In the genomic region with DNA sequence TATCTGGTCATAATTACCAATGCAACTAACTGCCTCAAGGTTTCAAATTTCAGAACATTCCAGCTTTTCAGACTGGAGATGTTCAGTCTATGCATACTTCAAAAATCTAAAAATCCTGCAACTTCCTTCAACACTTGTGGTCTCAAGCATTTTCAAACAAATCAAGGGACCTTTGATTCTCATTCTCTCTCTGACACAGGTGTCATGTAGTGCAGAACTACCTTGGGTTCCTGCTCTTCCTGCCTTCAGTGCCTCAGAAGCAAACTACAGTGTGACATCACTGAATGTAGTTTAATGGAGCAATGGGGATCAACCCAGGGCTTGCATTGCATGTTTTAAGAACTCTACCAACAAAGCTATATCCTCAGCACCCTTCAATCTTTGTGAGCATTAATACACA, we compare ENCODE assay signal across 21 mouse cellular contexts. TPM values are rescaled to one million over a fixed set of nuclear protein-coding genes. Genes with fewer than 3 reads are reported as not detected.
DNase-seq lines count a peak whose midpoint lies in the region; ATAC-seq lines count a peak whose summit lies in the region.
"Had no signal": no experiment of that assay in that cellular context is flagged by ENCODE, and none has a peak within 500 bp of the region (broad histone marks: within the 10 kb centered on the region; RNA-seq: fewer than 3 reads in every experiment).

No protein-coding gene starts in this region.

- no peaks in the 10 kb centered on the region for H3K27me3 ChIP-seq in heart, embryonic 10.5 days (ENCODE audit: insufficient read depth, poor library complexity, severe bottlenecking)
- no peaks in the 10 kb centered on the region for H3K27me3 ChIP-seq in heart, embryonic 16.5 days (ENCODE audit: control insufficient read depth, insufficient read depth, low read length)
- H3K27me3 ChIP-seq: forebrain, embryonic 15.5 days; kidney, embryonic 15.5 days; limb, embryonic 12.5 days; neural tube, embryonic 15.5 days had no signal

- no peak for ATAC-seq in heart, embryonic 16.5 days (replicated peaks; ENCODE audit: extremely low read depth, insufficient read depth, low FRiP score)
- ATAC-seq: forebrain, embryonic 15.5 days; hindbrain, postnatal 0 days; intestine, embryonic 16.5 days; lung, postnatal 0 days had no signal

- no peak overlapping the region for H3K27ac ChIP-seq in heart, embryonic 10.5 days
- peak overlapping the region; percentile 56; the same call in 1 of the 2 replicates for H3K27ac ChIP-seq in heart, embryonic 16.5 days (ENCODE audit: low read length)
- H3K27ac ChIP-seq: forebrain, embryonic 15.5 days; hindbrain, postnatal 0 days; kidney, embryonic 15.5 days; limb, embryonic 12.5 days; macrophage; neural tube, embryonic 15.5 days had no signal

- H3K4me2 ChIP-seq in heart, embryonic 16.5 days (ENCODE audit: low read depth, low read length): no peak overlapping the region
- H3K4me2 ChIP-seq: forebrain, embryonic 15.5 days; kidney, embryonic 15.5 days; limb, embryonic 12.5 days; neural tube, embryonic 15.5 days had no signal

- no peaks in the 10 kb centered on the region for H3K9me3 ChIP-seq in heart, embryonic 10.5 days
- H3K9me3 ChIP-seq in heart, embryonic 16.5 days (replicated peaks; ENCODE audit: control insufficient read depth, low read length): no peaks in the 10 kb centered on the region
- H3K9me3 ChIP-seq: forebrain, embryonic 15.5 days; kidney, embryonic 15.5 days; limb, embryonic 12.5 days; neural tube, embryonic 15.5 days had no signal

- H3K36me3 ChIP-seq in heart, embryonic 10.5 days: 0 out of 2 replicates have a peak, but pooled peaks cover 4% of the 10 kb centered on the region
- H3K36me3 ChIP-seq in heart, embryonic 16.5 days (ENCODE audit: control insufficient read depth, insufficient read depth): no peaks in the 10 kb centered on the region
- H3K36me3 ChIP-seq: forebrain, embryonic 15.5 days; kidney, embryonic 15.5 days; limb, embryonic 12.5 days; neural tube, embryonic 15.5 days had no signal

- peak; percentile 56 for DNase-seq in heart, adult 11 months
- no peak for DNase-seq in heart, embryonic 10.5 days (ENCODE audit: low spot score)
- no peak for DNase-seq in heart, adult 8-10 months (ENCODE audit: low spot score)
- peak; percentile 23 for DNase-seq in thymus, postnatal 14 days
- no peak for DNase-seq in thymus, postnatal 4 days
- DNase-seq in spleen, postnatal 36 days (ENCODE audit: low spot score in 2 of 2): no peak
- DNase-seq: adrenal gland, postnatal 25 days; cerebellum, adult 8-10 months; kidney, postnatal 4 days; right cerebral cortex, adult 18-20 months; right cerebral cortex, postnatal 4 days; thymus, adult 18-20 months had no signal

- no peak overlapping the region for H3K9ac ChIP-seq in heart, embryonic 16.5 days (ENCODE audit: low read length)
- H3K9ac ChIP-seq: forebrain, embryonic 15.5 days; kidney, embryonic 15.5 days; limb, embryonic 12.5 days; neural tube, embryonic 15.5 days had no signal

- no peak overlapping the region for H3K4me3 ChIP-seq in heart, embryonic 10.5 days
- no peak overlapping the region for H3K4me3 ChIP-seq in heart, embryonic 16.5 days (ENCODE audit: low read length)
- H3K4me3 ChIP-seq: forebrain, embryonic 15.5 days; kidney, embryonic 15.5 days; limb, embryonic 12.5 days; neural tube, embryonic 15.5 days had no signal

- H3K4me1 ChIP-seq in heart, embryonic 10.5 days: peaks cover 29% of the 10 kb centered on the region
- peaks cover 25% of the 10 kb centered on the region for H3K4me1 ChIP-seq in heart, embryonic 16.5 days (ENCODE audit: control insufficient read depth, insufficient read depth, low read length)

RNA-seq across cellular contexts. Expression of a gene that starts 4.8 kb away (rescaled TPM):
- polyA plus RNA-seq in heart, embryonic 10.5 days (2016; fragmentation: Nextera tagmentation; extraction: Ambion mirVana): 207 and 210 TPM in 2 replicates
- 122 and 125 TPM in 2 replicates for polyA plus RNA-seq in heart, embryonic 16.5 days (2015; fragmentation: Nextera tagmentation; extraction: Ambion mirVana)
- 10 to 100 TPM; 55.3 to 63.0 (median 57.9) TPM for total RNA-seq in heart, adult 8-10 months (2022)

RNA-seq across cellular contexts. Expression of a gene that starts 35.1 kb away (rescaled TPM):
- 0.68 and 0.99 TPM in 2 replicates for polyA plus RNA-seq in heart, embryonic 10.5 days (2016; fragmentation: Nextera tagmentation; extraction: Ambion mirVana)
- 1.2 and 1.4 TPM in 2 replicates for polyA plus RNA-seq in heart, embryonic 16.5 days (2015; fragmentation: Nextera tagmentation; extraction: Ambion mirVana)
- total RNA-seq in heart, adult 8-10 months (2022): 1 to 10 TPM; 4.2 to 6.9 (median 5.6) TPM

RNA-seq across cellular contexts. Expression of a gene that starts 59.0 kb away (rescaled TPM):
- 40.4 and 48.9 TPM in 2 replicates for polyA plus RNA-seq in heart, embryonic 10.5 days (2016; fragmentation: Nextera tagmentation; extraction: Ambion mirVana)
- polyA plus RNA-seq in heart, embryonic 16.5 days (2015; fragmentation: Nextera tagmentation; extraction: Ambion mirVana): 28.4 and 31.0 TPM in 2 replicates
- 10 to 100 TPM; 43.0 to 49.2 (median 46.7) TPM for total RNA-seq in heart, adult 8-10 months (2022)

Comparison
In these comparisons a context has a peak if more than half of its experiments do, and no peak if none do; other contexts are left out.
1. DNase-seq: peak in heart, adult 11 months (single experiment) and thymus, postnatal 14 days (single experiment); none in heart, embryonic 10.5 days (single experiment), heart, adult 8-10 months (single experiment), thymus, postnatal 4 days (single experiment) and spleen, postnatal 36 days (0 of 2).